Mouse (Mus musculus) cerebellum, adult 2 months (tissue): ENCODE data around the gene Coro7.

Experiments used
- CTCF ChIP-seq: fragments of 200-500 bp; IDR thresholded peaks from 2 replicates; pipeline ENCODE4 v1.5.1; 2011; ENCODE audit warnings: low read depth, mild to moderate bottlenecking, control low read depth, low read length, moderate library complexity, borderline replicate concordance; ENCODE audit not compliant: insufficient read depth
- POLR2A ChIP-seq: fragments of 200-500 bp; IDR thresholded peaks from 2 replicates; pipeline ENCODE4 v1.6.1; 2011; ENCODE audit warnings: low read length, control low read depth, borderline replicate concordance; ENCODE audit not compliant: insufficient read depth

- TF ChIP-seq CTCF, result no peak
- TF ChIP-seq POLR2A, result no peak
Observed at GRCm38 (mm10) chr16:4599616-4600015, 80.0 kb downstream of the Coro7 start.
